Mouse (Mus musculus): ENCODE measurements around the gene Arrdc5. TPM values are rescaled to one million over a fixed set of nuclear protein-coding genes. Genes with fewer than 3 reads are reported as not detected.

Gene Arrdc5
- total RNA-seq, 2 experiments from 2014 or later, result not detected

DNA sequence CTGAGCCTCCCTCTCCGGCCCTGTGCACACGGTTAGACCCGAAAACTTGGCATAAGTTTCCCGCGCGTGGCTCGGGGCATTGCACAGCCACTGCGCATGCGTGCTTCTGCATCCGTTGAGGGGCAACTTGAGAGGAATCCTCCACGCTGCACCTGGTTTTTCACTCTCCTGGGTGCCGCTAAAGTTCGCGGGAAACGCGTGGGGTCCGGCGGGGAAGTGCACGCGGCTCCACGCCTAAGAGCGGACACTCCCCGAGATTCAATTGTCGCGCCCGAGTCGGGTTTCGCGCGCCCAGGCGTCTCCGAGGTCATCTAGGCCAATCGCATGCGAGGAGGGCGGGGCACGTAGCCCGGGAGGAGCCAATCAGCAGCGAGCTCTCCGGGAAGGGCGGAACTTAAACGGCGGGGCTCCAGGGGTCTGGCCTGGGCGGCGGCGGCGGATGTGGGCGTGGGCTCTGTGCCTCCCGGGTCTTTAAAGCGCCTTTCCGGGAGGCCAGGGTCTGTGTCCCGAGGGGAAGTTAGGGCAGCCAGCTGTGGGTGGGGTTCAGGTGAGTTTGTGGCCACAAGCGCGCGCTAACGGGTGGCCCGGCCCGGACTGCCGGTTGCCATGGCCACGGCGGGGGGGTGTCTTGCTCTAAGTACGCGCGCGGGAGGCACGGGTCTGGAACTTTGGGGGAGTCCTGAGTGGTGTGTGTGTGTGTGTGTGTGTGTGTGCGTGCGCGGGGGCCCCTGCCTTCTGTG, 3.9 kb upstream of the Arrdc5 start:
- peak; percentile 87 to 91 for DNase-seq (ENCODE audit: low spot score in 2 of 2)

DNA sequence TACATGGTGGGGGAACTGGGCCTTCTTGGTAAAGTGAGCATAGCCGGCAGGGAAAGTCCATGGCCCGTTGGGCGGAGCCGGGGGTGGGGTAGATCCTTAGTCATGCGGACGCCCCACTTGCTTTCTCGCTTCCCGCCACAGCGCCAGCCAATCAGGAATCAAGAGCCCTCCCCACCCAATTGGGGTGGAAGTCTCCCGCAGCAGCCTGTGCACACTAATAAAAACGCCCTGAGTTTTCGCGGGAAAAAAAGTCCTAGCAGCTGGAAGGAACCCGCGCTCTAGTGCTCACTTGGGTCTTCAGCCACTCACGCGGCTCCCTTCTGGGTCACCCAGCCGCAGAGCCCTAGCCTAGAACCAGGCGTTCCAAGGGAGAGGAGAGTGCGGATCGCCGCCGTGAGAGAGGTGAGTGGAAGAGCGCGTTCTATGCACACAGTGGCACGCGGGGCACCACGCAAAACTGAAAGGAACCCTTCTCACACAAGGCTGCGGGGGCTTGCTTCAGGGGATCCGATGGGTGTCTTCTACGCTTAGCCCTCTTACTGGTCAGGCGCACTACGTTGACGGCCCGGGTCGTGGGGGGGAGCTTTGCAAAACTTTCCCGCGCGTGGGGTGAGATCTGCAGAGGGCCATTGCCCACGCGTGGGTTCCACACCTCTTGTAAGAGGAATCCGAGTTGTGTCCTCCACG, 3.2 kb upstream of the Arrdc5 start, which contains the start of gene Uhrf1:
Gene Uhrf1, plus strand, starts transcription at position 162 of the 687 bp plus-strand sequence.
- peak; percentile 51 to 64 for DNase-seq (ENCODE audit: low spot score in 2 of 2)

DNA sequence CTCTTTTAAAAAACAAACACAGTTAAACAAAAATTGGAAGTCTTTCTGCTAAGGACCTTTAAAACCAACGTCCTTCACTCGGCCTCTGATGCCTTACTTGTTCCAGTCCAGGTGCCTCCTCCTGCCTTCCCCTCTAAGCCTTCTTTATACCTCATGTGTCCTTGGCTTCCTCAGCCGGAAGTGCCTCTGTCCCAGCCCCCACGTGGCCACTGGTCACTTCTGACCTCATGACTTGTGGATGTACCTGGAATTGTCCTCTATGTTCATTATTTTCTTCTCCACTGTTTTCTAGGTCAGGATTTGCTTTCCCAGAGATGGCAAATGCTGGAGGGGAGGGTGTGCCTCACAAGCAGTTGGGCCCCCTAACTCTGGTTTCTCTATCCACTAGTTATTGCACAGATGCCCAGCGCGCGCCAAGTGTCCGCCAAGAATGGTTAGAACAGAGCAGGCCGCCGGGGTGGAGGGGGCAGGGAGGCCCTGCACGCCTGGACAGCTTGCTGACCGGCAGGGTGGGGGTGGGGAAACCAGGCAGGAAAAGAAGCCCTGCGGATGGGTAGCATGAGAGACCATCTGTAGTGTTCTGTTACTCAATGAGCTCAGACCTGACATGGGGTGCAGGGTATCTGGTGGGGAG, 2.4 kb upstream of the Arrdc5 start:
- DNase-seq (ENCODE audit: low spot score in 2 of 2), result no peak

DNA sequence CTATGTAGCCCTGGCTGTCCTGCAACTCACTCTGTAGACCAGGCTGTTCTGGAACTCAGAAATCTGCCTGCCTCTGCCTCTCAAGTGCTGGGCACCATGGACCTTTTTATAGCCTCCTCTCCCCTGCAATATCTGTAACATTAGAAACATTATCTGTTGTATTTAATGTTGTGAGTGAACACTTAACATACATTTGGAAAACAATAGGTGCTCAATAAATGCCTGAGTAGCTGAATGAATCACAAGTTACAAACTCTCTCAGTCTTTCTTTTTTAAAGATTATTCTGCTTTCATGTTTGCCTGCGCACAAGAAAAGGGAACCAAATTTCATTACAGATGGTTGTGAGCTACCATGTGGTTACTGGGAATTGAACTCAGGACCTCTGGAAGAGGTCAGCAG, 1.8 kb downstream of the Arrdc5 start:
- DNase-seq (ENCODE audit: low spot score in 2 of 2), result no peak

DNA sequence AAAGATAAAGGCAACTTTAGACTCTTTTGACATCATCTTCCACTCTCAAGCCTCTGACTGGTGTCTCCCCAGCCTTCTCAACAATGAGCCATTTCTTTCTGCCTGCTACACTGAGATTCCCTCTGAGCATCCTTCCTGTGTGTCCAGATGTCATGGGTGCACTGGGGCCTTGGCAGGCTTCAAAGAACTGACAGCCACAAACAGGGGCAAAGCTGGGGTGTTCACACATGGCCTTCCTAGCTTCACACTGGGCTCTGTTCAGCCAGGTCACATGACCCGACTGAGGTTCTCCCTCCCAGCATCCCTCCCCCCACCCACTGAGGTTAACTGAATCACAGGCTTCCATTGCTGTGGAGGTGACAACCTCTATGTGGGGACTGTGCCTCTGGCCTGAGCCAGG, 3.9 kb downstream of the Arrdc5 start:
- no peak for DNase-seq (ENCODE audit: low spot score in 2 of 2)

DNA sequence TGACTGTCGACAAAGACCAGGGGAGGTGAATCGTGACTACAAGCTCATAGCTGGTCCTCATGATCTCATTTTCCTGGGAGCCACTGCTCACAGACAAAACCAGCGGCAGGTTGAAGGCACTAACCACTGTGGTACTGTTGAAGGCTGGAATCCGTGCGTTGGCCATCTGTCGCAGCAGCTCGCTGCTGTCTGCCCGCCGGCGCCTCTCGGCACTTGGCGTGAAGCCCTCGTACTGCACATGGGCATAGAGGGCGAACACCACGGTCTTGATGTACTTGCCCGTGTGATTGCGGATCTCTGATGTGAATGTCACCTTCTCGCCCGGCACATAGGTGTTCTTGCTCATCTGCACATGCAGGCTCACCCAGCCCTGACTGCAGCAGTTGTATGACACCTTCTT, 5.8 kb downstream of the Arrdc5 start:
- DNase-seq (ENCODE audit: low spot score in 2 of 2), result no peak

DNA sequence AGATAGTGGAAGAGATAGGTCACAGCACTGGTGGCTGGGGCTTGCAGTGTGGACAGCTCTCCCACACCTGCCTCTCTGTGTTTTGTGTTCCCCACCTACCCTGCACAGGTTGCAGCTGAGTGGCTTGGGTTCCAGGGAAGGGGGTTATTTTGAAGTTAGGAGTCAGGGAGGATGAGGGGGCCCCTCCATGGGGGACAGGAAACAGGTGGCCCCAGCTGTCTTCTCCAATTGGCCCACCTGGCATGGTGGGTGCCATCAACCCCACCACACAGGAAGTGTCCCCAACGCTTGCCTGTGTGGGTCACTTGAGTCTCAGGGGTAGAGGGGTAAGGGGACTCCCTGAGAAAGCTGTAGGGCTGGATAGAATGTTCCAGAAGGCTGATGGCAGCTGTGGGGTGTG, 6.8 kb downstream of the Arrdc5 start:
- DNase-seq (ENCODE audit: low spot score in 2 of 2), result no peak

DNA sequence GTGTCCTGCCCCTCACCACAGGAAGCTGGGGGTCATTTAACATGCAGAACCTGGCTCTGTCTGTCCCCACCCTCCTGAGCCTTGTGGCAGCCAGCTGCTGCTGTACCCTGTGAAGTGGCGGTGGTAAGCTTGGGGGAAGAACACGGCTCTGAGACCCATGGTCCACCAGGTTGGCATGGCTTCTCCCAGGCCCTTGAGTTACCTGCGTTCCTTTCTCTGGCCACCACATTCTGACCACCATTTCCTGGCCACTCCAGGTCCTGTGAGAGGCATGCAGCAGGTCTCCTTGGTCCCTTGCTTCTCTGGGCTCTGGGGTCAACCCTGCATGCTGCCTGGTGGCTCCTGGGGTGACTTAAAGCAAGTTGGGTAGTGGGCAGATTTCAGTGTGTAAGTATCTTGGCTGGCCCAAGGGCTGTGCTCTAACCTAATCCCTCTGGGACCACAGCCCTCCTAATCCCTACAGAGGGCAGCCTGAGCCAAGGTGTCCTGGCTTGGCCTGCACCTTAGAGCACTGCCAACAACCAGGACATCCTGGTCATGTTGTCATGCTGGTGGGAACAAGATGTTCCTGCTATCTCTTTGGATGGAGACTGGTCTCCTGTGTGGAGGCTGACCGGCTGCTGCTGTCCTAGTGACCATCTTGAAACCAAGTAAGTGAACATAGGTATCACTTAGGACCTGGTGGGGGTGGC, 7.4 kb downstream of the Arrdc5 start, which contains the start of gene Plin3:
Gene Plin3, minus strand, starts transcription at position 343 of the 692 bp plus-strand sequence.
- DNase-seq (ENCODE audit: low spot score in 2 of 2), result no peak

DNA sequence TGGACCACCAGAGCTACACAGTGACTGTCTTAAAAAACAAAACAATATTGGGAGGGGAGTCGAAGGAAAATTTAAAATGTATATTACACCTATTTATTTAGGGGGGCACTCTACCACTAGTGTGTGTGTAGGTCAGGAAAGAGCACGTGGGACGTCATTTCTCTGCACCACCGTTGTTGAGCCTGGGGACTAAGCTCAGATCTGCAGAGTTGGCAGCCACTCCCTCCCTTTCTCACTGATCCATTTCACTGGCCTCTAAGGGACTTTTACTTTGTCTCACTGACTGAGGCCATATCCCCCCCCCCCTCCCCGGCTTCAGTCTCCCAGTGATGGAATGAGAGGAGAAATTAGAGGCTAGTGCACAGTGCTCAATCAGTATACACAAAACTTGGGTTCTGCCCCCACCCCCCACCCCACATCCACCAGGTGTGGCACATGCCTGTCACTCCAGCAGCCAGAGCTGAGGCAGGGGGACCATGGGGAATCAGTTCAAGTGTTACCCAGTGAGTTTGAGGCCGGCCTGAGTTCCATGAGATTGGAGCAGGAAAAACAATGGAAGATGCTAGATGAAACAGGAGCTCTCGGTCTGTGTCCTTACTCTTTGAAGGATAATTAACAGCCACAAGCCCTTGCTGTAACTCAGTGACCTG, 8.1 kb downstream of the Arrdc5 start:
- no peak for DNase-seq (ENCODE audit: low spot score in 2 of 2)

DNA sequence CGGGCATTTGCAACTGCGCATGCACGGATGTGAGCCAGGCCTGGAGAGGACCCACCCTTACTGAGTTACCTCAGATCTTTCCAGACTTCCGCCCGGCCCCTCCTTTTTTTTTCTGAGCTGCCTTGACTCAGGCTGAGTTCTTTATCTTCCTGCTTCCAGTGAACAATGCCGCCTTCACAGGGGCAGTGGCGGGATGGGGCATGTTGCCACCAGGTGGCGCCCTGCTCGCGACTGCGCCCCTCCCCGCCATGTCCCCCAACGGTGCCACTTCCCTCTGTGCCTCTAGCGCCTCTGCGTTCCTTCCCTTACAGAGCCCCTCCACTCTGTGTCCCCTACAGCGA, 8.9 kb downstream of the Arrdc5 start:
- DNase-seq (ENCODE audit: low spot score in 2 of 2), result peak; percentile 88 to 89

DNA sequence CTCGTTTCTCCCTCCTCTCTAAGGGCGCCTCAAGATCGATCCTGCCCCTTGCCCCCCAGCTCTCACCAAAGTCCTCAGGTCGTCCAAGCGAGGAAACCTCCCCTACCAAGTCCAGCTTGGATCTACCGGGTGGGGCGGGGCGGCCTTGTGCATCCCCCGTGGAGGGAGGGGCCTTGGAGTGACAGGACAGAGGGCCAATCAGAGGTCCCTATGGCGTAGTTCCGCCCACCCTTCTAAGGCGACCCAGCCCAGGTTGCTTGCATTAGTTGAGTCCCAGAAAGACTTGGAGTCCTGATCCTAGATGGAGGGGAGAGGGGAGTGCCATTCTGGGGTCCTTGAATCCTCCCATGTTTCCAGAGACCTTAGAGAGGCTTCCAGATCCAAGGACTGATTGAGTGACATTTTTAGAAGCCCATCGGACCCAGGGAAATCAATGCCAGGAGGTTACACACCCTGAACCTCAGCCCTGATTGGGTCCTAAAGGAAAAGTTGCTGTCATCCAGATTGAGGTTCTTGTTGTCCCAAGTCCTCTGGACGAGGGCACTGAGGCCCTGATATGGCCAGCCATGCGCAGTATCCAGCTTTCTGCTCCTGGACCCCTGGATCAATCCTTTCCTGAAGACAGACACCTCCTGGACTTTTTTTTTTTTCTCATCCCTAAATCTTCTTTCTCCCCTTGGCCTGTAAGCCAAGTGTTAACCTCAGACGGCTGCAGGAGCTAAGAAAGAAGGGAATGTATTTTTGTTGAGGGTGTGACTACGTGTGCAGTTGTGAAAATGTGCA, 9.5 kb downstream of the Arrdc5 start:
- DNase-seq (ENCODE audit: low spot score in 2 of 2), result peak; percentile 99

DNA sequence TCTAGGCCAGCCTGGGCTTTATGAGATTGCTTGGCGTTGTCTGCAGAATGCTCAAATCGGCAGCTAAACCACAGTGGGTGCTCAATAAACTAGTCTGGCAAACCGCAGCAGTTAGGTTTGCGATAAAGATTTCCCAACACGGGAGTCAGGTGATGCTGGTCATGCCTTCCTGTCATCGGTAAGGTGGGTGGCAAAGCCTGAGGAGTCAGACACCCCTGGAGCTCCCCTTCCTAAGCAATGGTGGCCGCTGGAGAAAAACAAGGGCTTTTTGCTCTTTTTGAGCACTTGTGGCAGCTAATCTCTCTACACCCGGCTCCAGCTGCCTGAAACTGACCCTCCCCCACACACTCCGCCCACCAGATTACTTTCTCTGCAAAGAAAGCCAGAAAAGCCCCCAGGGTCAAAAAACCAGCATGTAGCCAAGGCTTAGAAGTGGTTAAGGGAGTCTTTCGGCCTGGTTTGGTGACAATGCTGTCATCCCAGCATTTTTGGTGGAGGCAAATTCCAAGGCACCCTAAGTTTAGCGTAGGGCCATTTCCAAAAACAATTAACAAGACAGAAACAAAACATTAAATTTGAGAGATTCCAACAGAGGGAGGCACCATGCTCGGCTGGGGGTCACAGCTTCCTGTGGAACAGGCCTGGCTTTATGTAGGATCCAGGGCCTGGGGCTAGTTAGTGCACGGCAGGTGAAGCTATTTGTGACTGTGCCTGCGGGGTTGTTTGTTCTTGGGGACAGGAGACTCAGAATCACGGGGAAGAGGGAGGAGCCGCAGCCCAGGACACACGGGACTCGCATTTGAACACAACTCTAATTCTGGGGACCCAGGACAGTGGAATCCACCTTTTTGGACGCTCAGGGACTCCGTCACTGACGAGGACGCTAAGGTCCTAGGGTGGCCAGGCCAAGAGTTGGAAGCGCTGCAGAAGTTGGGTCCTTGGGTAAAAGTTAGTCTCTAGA, 10.4 kb downstream of the Arrdc5 start:
- peak; percentile 52 to 56 for DNase-seq (ENCODE audit: low spot score in 2 of 2)

DNA sequence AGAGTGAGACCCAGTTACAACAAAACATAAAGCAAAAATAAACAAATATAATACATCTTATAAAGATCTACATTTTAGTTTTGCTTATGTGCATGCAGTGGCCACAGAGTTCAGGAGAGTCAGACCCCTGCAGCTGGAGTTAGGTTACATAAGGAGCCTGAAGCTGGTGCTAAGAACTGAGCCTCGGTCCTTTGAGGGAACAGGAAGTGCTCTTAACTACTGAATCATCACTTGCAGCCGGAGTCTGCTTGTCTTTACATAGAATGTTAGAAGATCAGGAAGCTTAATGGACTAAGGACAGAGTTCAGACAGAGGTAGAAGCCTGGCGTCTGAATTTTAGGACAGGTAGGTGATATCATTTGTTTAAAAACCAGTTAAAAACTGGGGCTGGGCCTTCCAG, 11.2 kb downstream of the Arrdc5 start:
- DNase-seq (ENCODE audit: low spot score in 2 of 2), result no peak

DNA sequence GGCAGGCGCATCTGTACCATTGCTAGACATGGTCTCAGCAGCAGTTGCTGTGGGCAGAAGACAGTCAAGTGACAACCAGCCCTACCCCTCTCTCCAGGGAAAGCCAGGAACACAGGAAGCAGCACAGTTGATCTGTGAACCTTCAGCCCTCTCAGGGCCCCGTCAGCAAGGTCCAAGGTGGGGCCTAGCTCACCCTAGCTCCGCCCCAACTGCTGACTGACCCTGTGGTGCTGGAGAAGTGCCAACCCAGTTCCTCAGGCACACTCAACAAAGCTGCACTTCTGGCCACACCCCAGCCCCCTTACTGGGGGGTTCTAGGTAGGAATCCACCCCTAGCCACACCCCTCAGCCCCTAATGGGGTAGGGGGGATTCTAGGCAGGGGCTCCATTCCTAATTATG, 12.3 kb downstream of the Arrdc5 start:
- peak in 1 of 2 experiments; percentile 63 for DNase-seq (ENCODE audit: low spot score in 2 of 2)

DNA sequence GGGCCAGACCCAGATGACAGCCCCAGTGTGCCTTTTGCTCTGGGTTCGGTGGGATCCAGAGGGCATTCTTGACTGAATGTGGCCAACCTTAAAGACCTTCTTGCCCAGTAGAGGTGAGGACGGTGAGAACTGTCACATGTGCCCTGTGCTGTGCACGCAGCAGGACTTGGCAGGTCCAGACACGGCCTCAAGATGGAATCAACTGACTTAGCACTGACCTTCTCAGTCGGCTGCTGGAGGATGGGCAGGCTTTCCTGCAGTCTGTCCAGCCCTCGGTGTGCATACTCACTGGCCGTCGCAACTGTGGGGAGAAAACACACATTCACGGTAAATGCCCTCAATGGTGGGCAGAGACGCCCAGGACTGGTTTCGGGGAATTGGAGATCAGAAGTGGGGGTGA, 14.1 kb downstream of the Arrdc5 start:
- no peak for DNase-seq (ENCODE audit: low spot score in 2 of 2)

DNA sequence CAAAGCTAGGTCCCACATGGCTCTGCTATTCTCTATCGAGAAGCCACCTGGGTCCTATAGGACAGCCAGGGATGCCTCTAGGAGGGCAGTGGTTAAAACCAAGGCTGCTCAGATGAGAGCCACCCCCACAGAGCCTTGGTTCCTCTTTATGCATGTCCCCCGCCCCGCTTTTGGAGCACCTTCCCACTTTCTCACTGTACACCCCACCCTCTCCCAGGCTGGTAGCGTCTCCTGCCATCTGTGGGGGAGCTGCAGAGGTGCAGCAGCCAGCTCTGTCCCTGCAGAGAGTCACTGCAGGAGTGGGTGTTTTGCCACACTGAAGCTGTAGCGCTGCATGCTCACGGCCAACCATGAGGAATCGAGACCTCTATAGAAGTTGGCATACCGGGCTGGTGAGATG, 16.8 kb downstream of the Arrdc5 start:
- no peak for DNase-seq (ENCODE audit: low spot score in 2 of 2)

DNA sequence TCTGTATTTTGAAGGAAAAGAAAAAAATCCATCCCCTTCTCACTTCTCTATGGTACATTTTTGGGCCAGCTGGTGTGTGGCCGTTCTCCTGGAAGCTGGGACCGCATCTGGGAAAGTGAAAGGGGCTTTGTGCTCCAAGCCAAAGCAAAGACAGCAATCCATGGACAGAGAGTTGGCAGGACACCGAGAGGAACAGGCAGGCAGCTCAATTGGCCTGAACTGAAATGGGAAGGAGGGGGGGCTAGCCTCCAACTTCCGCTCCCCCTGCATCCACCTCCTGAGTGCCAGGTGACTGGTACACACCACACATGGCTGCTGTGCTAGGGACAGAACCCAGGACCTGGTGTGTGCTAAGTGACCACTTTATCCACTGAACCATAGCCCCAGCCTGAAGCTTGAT, 17.3 kb downstream of the Arrdc5 start:
- no peak for DNase-seq (ENCODE audit: low spot score in 2 of 2)

DNA sequence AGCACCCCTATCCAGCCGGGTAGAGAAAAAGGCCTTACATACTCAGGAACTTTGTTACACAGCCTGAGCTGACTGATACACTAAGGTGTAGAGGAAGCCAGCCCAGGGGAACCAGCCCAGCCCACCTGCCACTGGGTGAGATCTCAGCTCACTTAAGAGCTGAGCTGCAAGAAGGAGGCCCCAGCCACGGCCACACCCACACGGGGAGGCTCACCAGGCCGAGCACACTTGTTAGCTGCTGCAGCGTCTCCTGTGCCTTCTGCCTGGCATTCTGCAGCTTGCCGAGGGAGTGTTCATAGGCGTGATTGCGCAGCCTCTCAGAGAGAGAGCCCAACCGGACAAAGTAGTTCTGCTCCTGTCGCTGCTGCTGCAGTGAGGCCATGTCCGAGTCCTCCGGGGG, 18.9 kb downstream of the Arrdc5 start:
- DNase-seq (ENCODE audit: low spot score in 2 of 2), result no peak

DNA sequence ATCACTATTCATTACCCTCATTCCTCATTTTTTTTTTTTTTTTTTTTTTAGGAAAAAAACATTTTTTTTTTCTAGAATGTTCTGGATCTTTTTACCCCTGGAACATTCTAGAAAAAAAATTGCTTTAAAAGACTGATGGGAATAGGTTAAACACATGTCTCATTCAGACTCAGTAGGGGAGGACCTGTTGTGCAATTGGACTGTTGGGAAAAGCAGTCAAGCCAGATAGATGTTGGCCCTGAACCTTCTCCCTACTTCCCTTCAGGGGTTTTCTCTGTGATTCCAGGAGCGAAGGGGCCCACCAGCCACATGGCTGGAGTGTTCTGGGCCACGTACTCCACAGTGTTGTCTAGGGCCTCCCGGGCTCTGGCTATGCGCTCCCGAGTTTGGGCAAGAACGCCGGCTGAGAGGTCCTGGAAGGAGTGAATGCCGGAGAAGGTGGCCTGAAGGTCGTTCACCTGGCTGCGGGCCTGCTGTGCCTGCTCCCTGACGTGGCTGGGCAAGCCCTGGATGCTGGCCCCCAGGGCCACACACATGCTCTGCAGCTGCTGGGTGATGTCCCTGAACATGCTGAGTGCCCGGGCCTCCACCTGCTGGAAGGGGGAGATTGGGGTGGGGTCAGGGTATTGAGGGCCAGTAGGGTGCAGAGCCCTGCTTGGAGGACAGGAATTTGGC, 20.5 kb downstream of the Arrdc5 start:
- DNase-seq (ENCODE audit: low spot score in 2 of 2), result no peak
